ENCODE assay signal across 16 mouse cellular contexts in the genomic region with DNA sequence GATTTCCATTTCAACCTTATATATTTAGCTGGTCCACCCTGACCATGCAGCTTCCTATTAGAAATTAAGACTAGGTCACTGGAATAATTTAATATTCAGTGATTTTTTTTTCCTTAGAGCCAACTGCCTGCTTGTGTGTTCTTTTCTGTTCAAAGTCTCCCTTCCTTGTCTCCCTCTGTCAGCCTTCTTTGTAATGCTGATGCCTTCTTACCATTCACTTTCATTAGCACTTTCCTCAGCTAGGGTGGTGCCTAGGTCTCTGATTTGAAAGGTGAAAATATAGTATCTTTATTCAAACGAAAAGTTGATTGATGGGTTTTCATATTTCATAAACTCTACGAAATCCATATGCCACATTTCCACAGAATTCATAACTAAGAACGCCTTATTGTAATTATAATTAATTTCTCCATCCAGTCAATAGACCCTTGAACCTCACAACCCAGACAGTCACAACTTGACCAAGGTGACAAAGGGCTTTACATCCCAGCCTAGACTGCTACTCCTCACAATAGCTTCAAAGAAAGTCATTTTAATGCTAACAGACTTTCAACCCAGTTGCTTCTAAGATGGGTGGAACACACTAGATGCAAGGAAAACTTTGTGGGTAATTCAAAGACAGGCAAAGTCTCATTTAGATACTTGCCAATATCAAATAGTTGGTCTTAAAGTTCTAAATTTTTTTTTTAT.
"Had no signal": no experiment of that assay in that cellular context is flagged by ENCODE, and none has a peak within 500 bp of the region (broad histone marks: within the 10 kb centered on the region; RNA-seq: fewer than 3 reads in every experiment).

No protein-coding gene starts in this region.

- H3K9ac ChIP-seq: lung, embryonic 14.5 days; midbrain, embryonic 13.5 days; midbrain, embryonic 15.5 days; neural tube, embryonic 12.5 days had no signal

- H3K36me3 ChIP-seq: midbrain, embryonic 10.5 days; midbrain, embryonic 13.5 days; midbrain, embryonic 15.5 days; neural tube, embryonic 12.5 days had no signal

- H3K4me1 ChIP-seq: midbrain, embryonic 15.5 days; neural tube, embryonic 12.5 days had no signal

- ATAC-seq: midbrain, embryonic 13.5 days; midbrain, embryonic 15.5 days had no signal

- H3K4me2 ChIP-seq: lung, embryonic 14.5 days; midbrain, embryonic 13.5 days; midbrain, embryonic 15.5 days; neural tube, embryonic 12.5 days had no signal

- H3K4me3 ChIP-seq: midbrain, embryonic 10.5 days; midbrain, embryonic 13.5 days; midbrain, embryonic 15.5 days; neural tube, embryonic 12.5 days had no signal

- DNase-seq: lung, adult 18-20 months; lung, embryonic 14.5 days; lung, postnatal 10 days; lung, postnatal 4 days; retina, postnatal 1 day; right cerebral cortex, adult 18-20 months; right cerebral cortex, postnatal 25 days; right cerebral cortex, postnatal 4 days; spleen, adult 18-20 months; thymus, adult 18-20 months; thymus, postnatal 14 days; thymus, postnatal 36 days had no signal

- H3K27ac ChIP-seq: midbrain, embryonic 13.5 days; midbrain, embryonic 15.5 days; neural tube, embryonic 12.5 days had no signal

- H3K9me3 ChIP-seq: midbrain, embryonic 10.5 days; midbrain, embryonic 13.5 days; midbrain, embryonic 15.5 days; neural tube, embryonic 12.5 days had no signal

- H3K27me3 ChIP-seq: midbrain, embryonic 13.5 days; midbrain, embryonic 15.5 days; neural tube, embryonic 12.5 days had no signal
